Mouse (Mus musculus): ENCODE results near the gene Gm17334. TPM values are rescaled to one million over a fixed set of nuclear protein-coding genes. Genes with fewer than 3 reads are reported as not detected.
A peak's percentile ranks its signal among the peaks of the same experiment; 100 is the strongest.

The Gm17334 gene
- polyA plus RNA-seq, 1 experiment: not detected

GRCm38 (mm10) chr11:53773641-53774360 lies 814 bp upstream of the Gm17334 start:
- no peak overlapping the region for H3K4me3 ChIP-seq (replicated peaks; ENCODE audit: control insufficient read depth, low read depth, low read length)
- no peak overlapping the region for H3K27ac ChIP-seq (ENCODE audit: control insufficient read depth, insufficient read depth, low read depth, low read length, poor library complexity)
- peaks cover 4% of the 10 kb centered on the region for H3K4me1 ChIP-seq (ENCODE audit: control insufficient read depth, insufficient read depth, low read length)
- WGBS: 77% methylated on average over 16 of the region's 16 CpGs
- no peak for TF ChIP-seq CTCF (IDR thresholded peaks at IDR 0.05; ENCODE audit: control insufficient read depth, insufficient read depth, low read length)
- no peak for TF ChIP-seq POLR2A (IDR thresholded peaks at IDR 0.05; ENCODE audit: borderline replicate concordance, control insufficient read depth, low read depth, low read length)

DNA sequence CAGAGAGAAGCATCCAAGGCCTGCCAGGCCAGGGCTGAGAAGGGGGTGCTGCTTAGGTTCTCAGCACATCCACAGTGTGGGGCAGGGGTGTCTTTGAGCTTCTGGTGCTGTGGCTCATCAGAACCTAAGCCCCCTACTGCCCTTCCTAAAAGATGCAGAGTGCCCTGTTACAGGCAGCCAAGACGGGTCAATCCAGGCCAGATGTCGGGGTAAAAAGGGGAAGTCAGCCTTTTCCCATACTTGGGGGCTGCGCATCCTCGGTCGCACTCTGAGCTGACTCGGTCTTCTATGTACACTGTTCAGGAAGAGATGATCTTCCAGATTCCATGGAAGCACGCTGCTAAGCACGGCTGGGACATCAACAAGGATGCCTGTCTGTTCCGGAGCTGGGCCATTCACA lies 451 bp downstream of the Gm17334 start:
- H3K4me3 ChIP-seq (replicated peaks; ENCODE audit: control insufficient read depth, low read depth, low read length): peak overlapping the region; percentile 6
- H3K27ac ChIP-seq (ENCODE audit: control insufficient read depth, insufficient read depth, low read depth, low read length, poor library complexity): no peak overlapping the region
- WGBS: 18% methylated on average over 9 of the region's 9 CpGs
- H3K4me1 ChIP-seq (ENCODE audit: control insufficient read depth, insufficient read depth, low read length): peaks cover 4% of the 10 kb centered on the region
- TF ChIP-seq POLR2A (IDR thresholded peaks at IDR 0.05; ENCODE audit: borderline replicate concordance, control insufficient read depth, low read depth, low read length) (no peak), CTCF (IDR thresholded peaks at IDR 0.05; ENCODE audit: control insufficient read depth, insufficient read depth, low read length) (no peak)

DNA sequence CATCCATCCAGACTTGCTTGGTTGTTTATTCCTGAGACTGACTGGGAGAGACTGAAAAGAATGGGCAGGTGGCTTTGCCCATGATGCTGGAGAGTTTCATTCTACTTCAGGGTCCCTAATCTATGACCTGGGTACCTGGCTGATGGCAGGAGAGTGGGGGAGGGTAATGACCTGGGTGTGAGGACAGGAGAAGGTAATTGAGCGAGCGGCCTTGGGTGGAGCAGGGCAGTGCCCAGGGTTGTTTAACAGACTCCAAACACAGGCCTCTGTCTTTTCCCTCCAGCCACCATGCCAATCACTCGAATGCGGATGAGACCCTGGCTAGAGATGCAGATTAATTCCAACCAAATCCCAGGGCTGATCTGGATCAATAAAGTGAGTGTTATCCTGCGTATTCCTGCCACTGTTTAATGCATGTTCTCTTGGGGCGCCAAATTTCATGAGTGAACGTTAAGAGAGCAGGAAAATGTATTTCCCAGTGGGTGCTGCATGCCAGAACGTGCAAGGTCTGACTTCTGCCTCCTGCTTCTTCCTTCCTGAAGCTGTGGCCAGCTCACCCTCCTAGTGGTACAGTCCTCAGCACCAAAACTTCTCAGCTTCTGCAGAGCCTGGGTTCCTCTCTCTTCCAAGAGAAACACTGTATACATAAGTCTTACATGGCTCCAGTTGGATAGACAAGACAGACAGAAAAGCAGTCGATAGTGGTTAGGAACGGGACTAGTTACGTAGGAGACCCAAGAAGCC lies 1.8 kb downstream of the Gm17334 start:
- TF ChIP-seq CTCF (IDR thresholded peaks at IDR 0.05; ENCODE audit: control insufficient read depth, insufficient read depth, low read length) (no peak; the same call in 1 of the 2 replicates), POLR2A (IDR thresholded peaks at IDR 0.05; ENCODE audit: borderline replicate concordance, control insufficient read depth, low read depth, low read length) (no peak)
- H3K4me1 ChIP-seq (ENCODE audit: control insufficient read depth, insufficient read depth, low read length): peaks cover 4% of the 10 kb centered on the region
- peak overlapping the region; percentile 5; the same call in 1 of the 2 replicates for H3K27ac ChIP-seq (ENCODE audit: control insufficient read depth, insufficient read depth, low read depth, low read length, poor library complexity)

GRCm38 (mm10) chr11:53770125-53770791 lies 2.7 kb downstream of the Gm17334 start:
- Histone ChIP-seq H3K27ac (ENCODE audit: control insufficient read depth, insufficient read depth, low read depth, low read length, poor library complexity) (peak overlapping the region; percentile 99), H3K4me3 (replicated peaks; ENCODE audit: control insufficient read depth, low read depth, low read length) (peak overlapping the region; percentile 98), H3K4me1 (ENCODE audit: control insufficient read depth, insufficient read depth, low read length) (peaks cover 4% of the 10 kb centered on the region)
- WGBS: under 1% methylated on average over 75 of the region's 75 CpGs
- TF ChIP-seq POLR2A (IDR thresholded peaks at IDR 0.05; ENCODE audit: borderline replicate concordance, control insufficient read depth, low read depth, low read length) (no peak; the same call in 1 of the 2 replicates), CTCF (IDR thresholded peaks at IDR 0.05; ENCODE audit: control insufficient read depth, insufficient read depth, low read length) (no peak)

More for the DNA sequence above, 1.8 kb downstream of the Gm17334 start:
- WGBS: 15% methylated on average over 11 of the region's 11 CpGs
- peak overlapping the region; percentile 98 for H3K4me3 ChIP-seq (replicated peaks; ENCODE audit: control insufficient read depth, low read depth, low read length)

GRCm38 (mm10) chr11:53769760-53770124 lies 3.2 kb downstream of the Gm17334 start, which contains the start of gene Irf1:
TSS of gene Irf1 (plus strand) at chr11:53770014.
- peaks cover 4% of the 10 kb centered on the region for H3K4me1 ChIP-seq (ENCODE audit: control insufficient read depth, insufficient read depth, low read length)
- no peak for TF ChIP-seq CTCF (IDR thresholded peaks at IDR 0.05; ENCODE audit: control insufficient read depth, insufficient read depth, low read length)
- TF ChIP-seq POLR2A (IDR thresholded peaks at IDR 0.05; ENCODE audit: borderline replicate concordance, control insufficient read depth, low read depth, low read length): peak; percentile 96
- WGBS: under 1% methylated on average over 40 of the region's 40 CpGs
- H3K4me3 ChIP-seq (replicated peaks; ENCODE audit: control insufficient read depth, low read depth, low read length): peak within 1 kb of the TSS; percentile 98
- H3K27ac ChIP-seq (ENCODE audit: control insufficient read depth, insufficient read depth, low read depth, low read length, poor library complexity): peak within 1 kb of the TSS; percentile 99

DNA sequence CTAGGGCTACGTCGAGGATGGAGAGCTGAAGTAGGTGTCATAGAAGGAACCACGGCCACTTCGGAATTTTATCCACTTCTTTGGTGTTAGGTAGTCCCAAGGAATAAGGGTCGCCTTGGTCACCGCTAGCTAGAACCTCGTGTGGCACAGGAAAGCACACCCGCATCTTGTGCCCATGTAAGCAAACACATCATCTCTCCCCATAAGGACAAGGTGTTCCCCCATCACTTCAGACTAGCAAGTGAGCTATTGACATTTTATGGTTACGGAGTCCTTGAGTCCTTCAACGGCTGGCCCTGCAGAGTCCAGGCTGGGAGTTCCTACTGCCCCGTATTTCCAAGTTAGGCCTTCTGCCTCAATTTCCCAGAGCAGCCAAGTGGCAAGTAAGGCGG lies 3.8 kb downstream of the Gm17334 start:
- Histone ChIP-seq H3K4me1 (ENCODE audit: control insufficient read depth, insufficient read depth, low read length) (peaks cover 4% of the 10 kb centered on the region), H3K4me3 (replicated peaks; ENCODE audit: control insufficient read depth, low read depth, low read length) (no peak overlapping the region), H3K27ac (ENCODE audit: control insufficient read depth, insufficient read depth, low read depth, low read length, poor library complexity) (peak overlapping the region; percentile 81)
- TF ChIP-seq CTCF (IDR thresholded peaks at IDR 0.05; ENCODE audit: control insufficient read depth, insufficient read depth, low read length) (no peak), POLR2A (IDR thresholded peaks at IDR 0.05; ENCODE audit: borderline replicate concordance, control insufficient read depth, low read depth, low read length) (no peak)
- 48% methylated on average over 12 of the region's 12 CpGs for WGBS

- WGBS: 48% methylated on average over 13 of the region's 13 CpGs
- TF ChIP-seq CTCF (IDR thresholded peaks at IDR 0.05; ENCODE audit: control insufficient read depth, insufficient read depth, low read length): no peak
- no peak for TF ChIP-seq POLR2A (IDR thresholded peaks at IDR 0.05; ENCODE audit: borderline replicate concordance, control insufficient read depth, low read depth, low read length)
- Histone ChIP-seq H3K4me3 (replicated peaks; ENCODE audit: control insufficient read depth, low read depth, low read length) (no peak overlapping the region), H3K27ac (ENCODE audit: control insufficient read depth, insufficient read depth, low read depth, low read length, poor library complexity) (peak overlapping the region; percentile 81), H3K4me1 (ENCODE audit: control insufficient read depth, insufficient read depth, low read length) (peaks cover 4% of the 10 kb centered on the region)
Measured at GRCm38 (mm10) chr11:53768422-53769184, 4.4 kb downstream of the Gm17334 start.

Data from bone marrow, adult 2 months (tissue).